ENCODE assay signal across 8 mouse cellular contexts in genomic region chr19:53851352-53851751, GRCm38 (mm10). TPM values are rescaled to one million over a fixed set of nuclear protein-coding genes. Genes with fewer than 3 reads are reported as not detected.
DNase-seq lines count a peak whose midpoint lies in the region; ATAC-seq and TF ChIP-seq lines count a peak whose summit lies in the region.

No protein-coding gene starts in this region.

- DNase-seq in cerebellum, adult 11-12 months = peak; percentile 43
- DNase-seq in lung, embryonic 14.5 days = no peak
- DNase-seq in lung, postnatal 4 days = no peak
- no peak for DNase-seq in left cerebral cortex, postnatal 36 days (ENCODE audit: low spot score in 2 of 2)
- no peak for DNase-seq in frontal cortex, postnatal 10 days (ENCODE audit: low spot score in 2 of 2)

- H3K27me3 ChIP-seq in lung, embryonic 14.5 days (ENCODE audit: insufficient read depth, low read length) = no peaks in the 10 kb centered on the region
- H3K27me3 ChIP-seq in hindbrain, embryonic 13.5 days = 0 out of 2 replicates have a peak, but pooled peaks cover 10% of the 10 kb centered on the region
- H3K27me3 ChIP-seq in stomach, embryonic 14.5 days (ENCODE audit: control insufficient read depth, insufficient read depth, low read length) = no peaks in the 10 kb centered on the region

- peaks cover 25% of the 10 kb centered on the region for H3K4me1 ChIP-seq in lung, embryonic 14.5 days (ENCODE audit: insufficient read depth)
- peaks cover 47% of the 10 kb centered on the region for H3K4me1 ChIP-seq in hindbrain, embryonic 13.5 days (replicated peaks)
- peaks cover 21% of the 10 kb centered on the region for H3K4me1 ChIP-seq in stomach, embryonic 14.5 days (ENCODE audit: control insufficient read depth, insufficient read depth, low read length)

- H3K4me3 ChIP-seq in lung, embryonic 14.5 days (ENCODE audit: low read depth, low read length) = no peak overlapping the region
- H3K4me3 ChIP-seq in hindbrain, embryonic 13.5 days = no peak overlapping the region
- no peak overlapping the region for H3K4me3 ChIP-seq in stomach, embryonic 14.5 days (ENCODE audit: low read depth, low read length)

- TF ChIP-seq CTCF in lung, embryonic 14.5 days (IDR thresholded peaks at IDR 0.05; ENCODE audit: low read depth) = no peak

- no peak for ATAC-seq in cerebellum, adult (ENCODE audit: insufficient number of reproducible peaks, low FRiP score, low TSS enrichment)
- no peak for ATAC-seq in lung, embryonic 14.5 days (ENCODE audit: insufficient read depth)
- no peak for ATAC-seq in hindbrain, embryonic 13.5 days (ENCODE audit: low FRiP score)
- ATAC-seq in stomach, embryonic 14.5 days (ENCODE audit: insufficient number of reproducible peaks, insufficient read depth, low FRiP score, low read depth) = no peak

- H3K4me2 ChIP-seq in lung, embryonic 14.5 days = no peak overlapping the region
- no peak overlapping the region for H3K4me2 ChIP-seq in hindbrain, embryonic 13.5 days
- H3K4me2 ChIP-seq in stomach, embryonic 14.5 days (replicated peaks; ENCODE audit: low read depth, low read length) = no peak overlapping the region

- H3K36me3 ChIP-seq in lung, embryonic 14.5 days (ENCODE audit: insufficient read depth) = no peaks in the 10 kb centered on the region
- no peaks in the 10 kb centered on the region for H3K36me3 ChIP-seq in hindbrain, embryonic 13.5 days
- no peaks in the 10 kb centered on the region for H3K36me3 ChIP-seq in stomach, embryonic 14.5 days (ENCODE audit: control insufficient read depth, insufficient read depth, low read length)

- no peaks in the 10 kb centered on the region for H3K9me3 ChIP-seq in lung, embryonic 14.5 days (ENCODE audit: low read depth, low read length)
- no peaks in the 10 kb centered on the region for H3K9me3 ChIP-seq in hindbrain, embryonic 13.5 days
- H3K9me3 ChIP-seq in stomach, embryonic 14.5 days (ENCODE audit: control insufficient read depth, low read depth, low read length) = no peaks in the 10 kb centered on the region

- 80% methylated on average over 13 of the region's 13 CpGs for WGBS in lung, embryonic 14.5 days
- WGBS in hindbrain, embryonic 13.5 days = 85% methylated on average over 13 of the region's 13 CpGs
- 86% methylated on average over 13 of the region's 13 CpGs for WGBS in stomach, embryonic 14.5 days

- peak overlapping the region; percentile 70; the same call in 1 of the 2 replicates for H3K27ac ChIP-seq in lung, embryonic 14.5 days (ENCODE audit: low read depth)
- peak overlapping the region; percentile 91 for H3K27ac ChIP-seq in hindbrain, embryonic 13.5 days
- peak overlapping the region; percentile 57; the same call in 1 of the 2 replicates for H3K27ac ChIP-seq in stomach, embryonic 14.5 days (ENCODE audit: low read length)

- no peak overlapping the region for H3K9ac ChIP-seq in lung, embryonic 14.5 days
- H3K9ac ChIP-seq in hindbrain, embryonic 13.5 days = no peak overlapping the region
- no peak overlapping the region for H3K9ac ChIP-seq in stomach, embryonic 14.5 days (replicated peaks; ENCODE audit: low read depth, low read length)

- intact Hi-C loops in left cerebral cortex, postnatal 36 days (cut with DNase I) = no loop called here

RNA-seq across cellular contexts. Expression of gene Pdcd4, which starts 40.7 kb away (rescaled TPM):
- 101 and 104 TPM in 2 replicates for polyA plus RNA-seq in lung, embryonic 14.5 days (2014; fragmentation: Nextera tagmentation; extraction: Ambion mirVana)
- polyA plus RNA-seq in hindbrain, embryonic 13.5 days (2015; fragmentation: Nextera tagmentation; extraction: Ambion mirVana) = 75.4 and 82.8 TPM in 2 replicates
- 115 and 123 TPM in 2 replicates for polyA plus RNA-seq in stomach, embryonic 14.5 days (2014; fragmentation: Nextera tagmentation; extraction: Ambion mirVana)
- 100 to 1,000 TPM in 1 of 2 experiments, 10 to 100 TPM in 1; 98.6 to 113 TPM for total RNA-seq in left cerebral cortex, postnatal 36 days (2021)
